Mouse (Mus musculus) C2C12 (cell line): ENCODE results near the gene Ifngr2. TPM values are rescaled to one million over a fixed set of nuclear protein-coding genes. Genes with fewer than 3 reads are reported as not detected.

Experiments
- H3K27me3 ChIP-seq: one replicate; pipeline ENCODE4 v1.6.1; 2011; ENCODE audit not compliant: control insufficient read depth, insufficient read depth, insufficient read length
- H3K36me3 ChIP-seq: one replicate; pipeline ENCODE4 v1.6.1; 2011; ENCODE audit not compliant: control insufficient read depth, insufficient read depth
- H3K4me3 ChIP-seq: one replicate; pipeline ENCODE4 v1.5.1; 2011; ENCODE audit warnings: mild to moderate bottlenecking, control low read depth; ENCODE audit not compliant: poor library complexity, insufficient read depth, severe bottlenecking
- H3K79me2 ChIP-seq: one replicate; pipeline ENCODE4 v1.6.1; 2011; ENCODE audit not compliant: control insufficient read depth, insufficient read depth
- H3K79me3 ChIP-seq: one replicate; pipeline ENCODE4 v1.6.1; 2011; ENCODE audit warnings: low read depth, control low read depth
- H3ac ChIP-seq: one replicate; pipeline ENCODE3; 2011; ENCODE audit warnings: low read depth; ENCODE audit not compliant: control insufficient read depth, insufficient read length
- CEBPB ChIP-seq: IDR thresholded peaks from one replicate; pipeline ENCODE4 v1.6.1; 2011; ENCODE audit warnings: low read depth, mild to moderate bottlenecking, control low read depth, moderate library complexity
- CTCF ChIP-seq: IDR thresholded peaks from one replicate; pipeline ENCODE4 v1.5.1; 2011; ENCODE audit not compliant: control insufficient read depth, insufficient read depth, insufficient read length
- FOSL1 ChIP-seq: IDR thresholded peaks from one replicate; pipeline ENCODE4 v1.8.0; 2011; ENCODE audit warnings: mild to moderate bottlenecking, low read length; ENCODE audit not compliant: poor library complexity, insufficient read depth, severe bottlenecking
- MAX ChIP-seq: IDR thresholded peaks from one replicate; pipeline ENCODE4 v1.6.1; 2011; ENCODE audit warnings: mild to moderate bottlenecking, control low read depth
- MYOD1 ChIP-seq: IDR thresholded peaks from one replicate; pipeline ENCODE4 v1.6.1; 2011; ENCODE audit warnings: low read depth; ENCODE audit not compliant: control insufficient read depth, insufficient read length
- MYOG ChIP-seq: IDR thresholded peaks from one replicate; pipeline ENCODE4 v1.6.1; 2011; ENCODE audit not compliant: control insufficient read depth, insufficient read length; ENCODE audit errors: extremely low read depth
- USF1 ChIP-seq: IDR thresholded peaks from one replicate; pipeline ENCODE4 v1.6.1; 2011; ENCODE audit warnings: low read depth, mild to moderate bottlenecking, control low read depth, moderate library complexity
- polyA plus RNA-seq: library from polyadenylated mRNA; unstranded; fragments of >200 nt; fragmentation: generic; extraction: Trizol; gene quantifications from one replicate; pipeline ENCODE4 v1.2.1, GENCODE M21; 2012; ENCODE audit warnings: missing spikeins

Ifngr2 gene
- polyA plus RNA-seq, 1 experiment: 9.1 TPM

- peaks cover 9% of the 10 kb centered on the region for H3K27me3 ChIP-seq
- TF ChIP-seq MAX: no peak
- TF ChIP-seq MYOG: no peak
- TF ChIP-seq CTCF: no peak
- TF ChIP-seq CEBPB: no peak
- no peak for TF ChIP-seq USF1
- TF ChIP-seq FOSL1: no peak
- TF ChIP-seq MYOD1: no peak
- H3K36me3 ChIP-seq: no peaks in the 10 kb centered on the region
- H3K79me3 ChIP-seq: no peaks in the 10 kb centered on the region
- H3ac ChIP-seq: no peak overlapping the region
- H3K4me3 ChIP-seq: no peak overlapping the region
- no peaks in the 10 kb centered on the region for H3K79me2 ChIP-seq
Measured at GRCm38 (mm10) chr16:91599242-91599641, 52.4 kb downstream of the Ifngr2 start.

GRCm38 (mm10) chr16:91601081-91601480 is 54.2 kb downstream of the Ifngr2 start:
- no peak for TF ChIP-seq FOSL1
- TF ChIP-seq MAX: no peak
- TF ChIP-seq CEBPB: no peak
- no peak for TF ChIP-seq MYOD1
- TF ChIP-seq MYOG: no peak
- no peak for TF ChIP-seq CTCF
- no peak for TF ChIP-seq USF1
- H3K4me3 ChIP-seq: no peak overlapping the region
- H3ac ChIP-seq: no peak overlapping the region

GRCm38 (mm10) chr16:91601693-91602092 is 54.8 kb downstream of the Ifngr2 start:
- no peaks in the 10 kb centered on the region for H3K36me3 ChIP-seq
- TF ChIP-seq FOSL1 (no peak), MYOD1 (no peak), USF1 (no peak), MAX (no peak), CTCF (no peak), MYOG (no peak), CEBPB (no peak)

More at GRCm38 (mm10) chr16:91601081-91601480, 54.2 kb downstream of the Ifngr2 start:
- Histone ChIP-seq H3K36me3 (no peaks in the 10 kb centered on the region), H3K79me2 (no peaks in the 10 kb centered on the region), H3K27me3 (peaks cover 9% of the 10 kb centered on the region), H3K79me3 (no peaks in the 10 kb centered on the region)

GRCm38 (mm10) chr16:91605156-91605555 is 58.3 kb downstream of the Ifngr2 start:
- H3K79me3 ChIP-seq: no peaks in the 10 kb centered on the region
- TF ChIP-seq MAX (no peak), CTCF (no peak), MYOG (no peak), MYOD1 (no peak), CEBPB (no peak), FOSL1 (no peak), USF1 (no peak)

More at GRCm38 (mm10) chr16:91601693-91602092, 54.8 kb downstream of the Ifngr2 start:
- H3K27me3 ChIP-seq: peaks cover 9% of the 10 kb centered on the region
- H3K79me2 ChIP-seq: no peaks in the 10 kb centered on the region
- H3ac ChIP-seq: no peak overlapping the region
- no peak overlapping the region for H3K4me3 ChIP-seq
- H3K79me3 ChIP-seq: no peaks in the 10 kb centered on the region

GRCm38 (mm10) chr16:91606958-91607357 is 60.1 kb downstream of the Ifngr2 start:
- Histone ChIP-seq H3K27me3 (no peaks in the 10 kb centered on the region), H3ac (no peak overlapping the region), H3K4me3 (no peak overlapping the region), H3K79me3 (no peaks in the 10 kb centered on the region), H3K79me2 (no peaks in the 10 kb centered on the region), H3K36me3 (no peaks in the 10 kb centered on the region)
- TF ChIP-seq MYOD1: peak; percentile 61
- no peak for TF ChIP-seq FOSL1
- TF ChIP-seq USF1: no peak
- TF ChIP-seq CTCF: no peak

More at GRCm38 (mm10) chr16:91605156-91605555, 58.3 kb downstream of the Ifngr2 start:
- H3ac ChIP-seq: no peak overlapping the region
- H3K79me2 ChIP-seq: no peaks in the 10 kb centered on the region
- H3K4me3 ChIP-seq: no peak overlapping the region
- peaks cover 9% of the 10 kb centered on the region for H3K27me3 ChIP-seq
- H3K36me3 ChIP-seq: no peaks in the 10 kb centered on the region
